Mouse (Mus musculus): ENCODE measurements around the gene Taldo1.
"Not testable (repeated sequence)": the region's sequence is repeated elsewhere in the genome, so short reads cannot be mapped to it uniquely, and the experiment has no call there.

Gene Taldo1

GRCm38 (mm10) chr7:141387807-141388486 is 4.1 kb upstream of the Taldo1 start:
- DNase-seq (ENCODE audit: low read depth, low spot score), result no peak

- DNase-seq (ENCODE audit: low read depth, low spot score), result no peak
Measured at GRCm38 (mm10) chr7:141388487-141389109, 3.4 kb upstream of the Taldo1 start.

GRCm38 (mm10) chr7:141390326-141391259 is 1.4 kb upstream of the Taldo1 start:
- DNase-seq (ENCODE audit: low read depth, low spot score), result no peak

- DNase-seq (ENCODE audit: low read depth, low spot score), result no peak
Measured at GRCm38 (mm10) chr7:141392552-141393222, 688 bp downstream of the Taldo1 start.

- no peak for DNase-seq (ENCODE audit: low read depth, low spot score)
Measured at GRCm38 (mm10) chr7:141394158-141394557, 2.2 kb downstream of the Taldo1 start.

GRCm38 (mm10) chr7:141394771-141395170 is 2.8 kb downstream of the Taldo1 start:
- DNase-seq (ENCODE audit: low read depth, low spot score), result peak; percentile 74

- no peak for DNase-seq (ENCODE audit: low read depth, low spot score)
Measured at GRCm38 (mm10) chr7:141395348-141395747, 3.3 kb downstream of the Taldo1 start.

- DNase-seq (ENCODE audit: low read depth, low spot score), result peak; percentile 43
Measured at GRCm38 (mm10) chr7:141403305-141403704, 11.3 kb downstream of the Taldo1 start.

GRCm38 (mm10) chr7:141405466-141405865 is 13.5 kb downstream of the Taldo1 start:
- DNase-seq (ENCODE audit: low read depth, low spot score), result no peak

- not testable (repeated sequence) for DNase-seq (ENCODE audit: low read depth, low spot score)
Measured at GRCm38 (mm10) chr7:141407670-141408069, 15.7 kb downstream of the Taldo1 start.

- peak; percentile 81 for DNase-seq (ENCODE audit: low read depth, low spot score)
Measured at GRCm38 (mm10) chr7:141408833-141409232, 16.8 kb downstream of the Taldo1 start.

GRCm38 (mm10) chr7:141410631-141411030 is 18.6 kb downstream of the Taldo1 start:
- DNase-seq (ENCODE audit: low read depth, low spot score), result no peak

GRCm38 (mm10) chr7:141411667-141412066 is 19.7 kb downstream of the Taldo1 start:
- DNase-seq (ENCODE audit: low read depth, low spot score), result no peak

GRCm38 (mm10) chr7:141413331-141413730 is 21.3 kb downstream of the Taldo1 start:
- no peak for DNase-seq (ENCODE audit: low read depth, low spot score)

GRCm38 (mm10) chr7:141413809-141414584 is 22.0 kb downstream of the Taldo1 start, which contains the start of gene Gatd1:
TSS of gene Gatd1 (minus strand) at chr7:141414136.
- peak; percentile 100 for DNase-seq (ENCODE audit: low read depth, low spot score)

GRCm38 (mm10) chr7:141416144-141416841 is 24.3 kb downstream of the Taldo1 start:
- no peak for DNase-seq (ENCODE audit: low read depth, low spot score)

GRCm38 (mm10) chr7:141417731-141418681 is 26.0 kb downstream of the Taldo1 start:
- no peak for DNase-seq (ENCODE audit: low read depth, low spot score)

GRCm38 (mm10) chr7:141418970-141419369 is 27.0 kb downstream of the Taldo1 start:
- no peak for DNase-seq (ENCODE audit: low read depth, low spot score)

Data from forelimb bud, embryonic 11.5 days (tissue).